Mouse (Mus musculus): Measurements from ENCODE around the gene Gm20817.
"Not testable (repeated sequence)": the region's sequence is repeated elsewhere in the genome, so short reads cannot be mapped to it uniquely, and the experiment has no call there.

Gm20817 gene

GRCm38 (mm10) chrY:68832628-68833027 lies at the start of gene Gm20817:
Gm20817 (minus strand) TSS chrY:68832728.
- not testable (repeated sequence) for DNase-seq (ENCODE audit: low read depth in 1 of 2, low spot score in 2 of 2)
